In genomic region chr2:168320388-168321182, GRCm38 (mm10) we compare ENCODE assay signal across 17 mouse cellular contexts. TPM values are rescaled to one million over a fixed set of nuclear protein-coding genes. Genes with fewer than 3 reads are reported as not detected.
DNase-seq lines count a peak whose midpoint lies in the region; ATAC-seq and TF ChIP-seq lines count a peak whose summit lies in the region.
"Had no signal": no experiment of that assay in that cellular context is flagged by ENCODE, and none has a peak within 500 bp of the region (broad histone marks: within the 10 kb centered on the region; RNA-seq: fewer than 3 reads in every experiment).

No protein-coding gene starts in this region.

- no peak for ATAC-seq in embryonic facial prominence, embryonic 13.5 days (ENCODE audit: insufficient number of reproducible peaks, insufficient read depth, low FRiP score, low TSS enrichment, low read depth)
- ATAC-seq: liver, postnatal 0 days; midbrain, embryonic 13.5 days; Patski had no signal

- H3K36me3 ChIP-seq in embryonic facial prominence, embryonic 13.5 days, result no peaks in the 10 kb centered on the region
- no peaks in the 10 kb centered on the region for H3K36me3 ChIP-seq in embryonic facial prominence, embryonic 10.5 days (replicated peaks)
- H3K36me3 ChIP-seq in limb, embryonic 10.5 days, result no peaks in the 10 kb centered on the region
- H3K36me3 ChIP-seq: midbrain, embryonic 13.5 days had no signal

- no peak for TF ChIP-seq CTCF in layer of hippocampus, adult 2 months (conservative IDR thresholded peaks at IDR 0.05)

- H3K9ac ChIP-seq in embryonic facial prominence, embryonic 13.5 days, result no peak overlapping the region
- H3K9ac ChIP-seq: liver, postnatal 0 days; midbrain, embryonic 13.5 days had no signal

- no peak for DNase-seq in embryonic facial prominence, embryonic 10.5 days (ENCODE audit: low spot score)
- no peak for DNase-seq in layer of hippocampus, adult 2 months (ENCODE audit: low spot score in 2 of 2)
- DNase-seq in layer of hippocampus, postnatal 10 days (ENCODE audit: low spot score in 2 of 2), result no peak
- no peak for DNase-seq in limb, embryonic 10.5 days (ENCODE audit: low spot score)
- DNase-seq in skeletal muscle tissue, adult 2 months (ENCODE audit: low read depth, low spot score), result peak; percentile 22
- DNase-seq in urinary bladder, adult 18-20 months (ENCODE audit: low spot score in 2 of 2), result no peak
- no peak for DNase-seq in left cerebral cortex, postnatal 36 days (ENCODE audit: low spot score in 2 of 2)
- DNase-seq: cerebellum, adult 9-10 months; heart, adult 18-20 months; heart, postnatal 10 days; liver, postnatal 0 days; right cerebral cortex, postnatal 14 days; thymus, postnatal 4 days had no signal

- peaks cover 4% of the 10 kb centered on the region; the same call in 1 of the 2 replicates for H3K9me3 ChIP-seq in embryonic facial prominence, embryonic 13.5 days
- no peaks in the 10 kb centered on the region for H3K9me3 ChIP-seq in embryonic facial prominence, embryonic 10.5 days
- H3K9me3 ChIP-seq in limb, embryonic 10.5 days (replicated peaks), result no peaks in the 10 kb centered on the region
- H3K9me3 ChIP-seq: midbrain, embryonic 13.5 days had no signal

- intact Hi-C loops in left cerebral cortex, postnatal 36 days (cut with DNase I), result no loop called here

- H3K27ac ChIP-seq in embryonic facial prominence, embryonic 13.5 days, result peak overlapping the region; percentile 70
- no peak overlapping the region for H3K27ac ChIP-seq in embryonic facial prominence, embryonic 10.5 days (replicated peaks)
- peak overlapping the region; percentile 43; the same call in 1 of the 2 replicates for H3K27ac ChIP-seq in layer of hippocampus, adult 2 months
- 0 out of 2 replicates have a peak overlapping the region, but pooled peaks have one; percentile 5 for H3K27ac ChIP-seq in limb, embryonic 10.5 days
- H3K27ac ChIP-seq: midbrain, embryonic 13.5 days had no signal

- H3K4me3 ChIP-seq in embryonic facial prominence, embryonic 13.5 days, result no peak overlapping the region
- H3K4me3 ChIP-seq in embryonic facial prominence, embryonic 10.5 days, result no peak overlapping the region
- no peak overlapping the region for H3K4me3 ChIP-seq in layer of hippocampus, adult 2 months
- no peak overlapping the region for H3K4me3 ChIP-seq in limb, embryonic 10.5 days
- H3K4me3 ChIP-seq: midbrain, embryonic 13.5 days had no signal

- H3K27me3 ChIP-seq in embryonic facial prominence, embryonic 13.5 days, result no peaks in the 10 kb centered on the region
- no peaks in the 10 kb centered on the region for H3K27me3 ChIP-seq in embryonic facial prominence, embryonic 10.5 days (replicated peaks; ENCODE audit: low read depth, poor library complexity, severe bottlenecking)
- no peaks in the 10 kb centered on the region for H3K27me3 ChIP-seq in limb, embryonic 10.5 days (ENCODE audit: low read depth, poor library complexity, severe bottlenecking)

- peaks cover 51% of the 10 kb centered on the region for H3K4me1 ChIP-seq in embryonic facial prominence, embryonic 13.5 days
- H3K4me1 ChIP-seq in embryonic facial prominence, embryonic 10.5 days, result peaks cover 7% of the 10 kb centered on the region
- H3K4me1 ChIP-seq in limb, embryonic 10.5 days, result no peaks in the 10 kb centered on the region; the same call in 1 of the 2 replicates
- H3K4me1 ChIP-seq: midbrain, embryonic 13.5 days had no signal

- H3K4me2 ChIP-seq in embryonic facial prominence, embryonic 13.5 days, result no peak overlapping the region
- H3K4me2 ChIP-seq: midbrain, embryonic 13.5 days had no signal

- WGBS in embryonic facial prominence, embryonic 13.5 days, result 58% methylated on average over 17 of the region's 17 CpGs
- 88% methylated on average over 17 of the region's 17 CpGs for WGBS in embryonic facial prominence, embryonic 10.5 days
- 83% methylated on average over 17 of the region's 17 CpGs for WGBS in limb, embryonic 10.5 days

RNA-seq across cellular contexts. Expression of gene Kcng1, which starts 39.0 kb away (rescaled TPM):
- polyA plus RNA-seq in embryonic facial prominence, embryonic 13.5 days (2015; fragmentation: Nextera tagmentation; extraction: Ambion mirVana), result 2.1 and 2.2 TPM in 2 replicates
- 1.2 and 1.4 TPM in 2 replicates for polyA plus RNA-seq in embryonic facial prominence, embryonic 10.5 days (2016; fragmentation: Nextera tagmentation; extraction: Ambion mirVana)
- 10 to 100 TPM; 37.9 to 39.8 TPM for total RNA-seq in layer of hippocampus, adult 2 months (2021)
- 10 to 100 TPM; 45.5 to 46.8 TPM for total RNA-seq in layer of hippocampus, postnatal 10 days (2021)
- polyA plus RNA-seq in limb, embryonic 10.5 days (2016; fragmentation: Nextera tagmentation; extraction: Ambion mirVana), result 1.4 and 2.3 TPM in 2 replicates
- 10 to 100 TPM; 25.4 to 38.6 TPM for total RNA-seq in left cerebral cortex, postnatal 36 days (2021)
- total RNA-seq: heart, adult 18-20 months; neutrophil, adult 5-6 weeks had no signal
- polyA plus RNA-seq: Patski had no signal
